Mouse (Mus musculus) brain, adult 2 months (tissue): ENCODE measurements at regions not wholly inside any gene's neighbourhood (a gene's known extent, or its start where the extent isn't known, plus 50 kb on each side); places are given as distances from the start of the nearest gene placed in this dataset.

Experiments used
- DNase-seq: peaks from one replicate; pipeline ENCODE4 v3.0.0; 2011; ENCODE audit warnings: low read depth, low spot score

- no peak for DNase-seq
Observed at GRCm38 (mm10) chr1:193951936-193952335, 581.8 kb upstream of the Camk1g start.

DNA sequence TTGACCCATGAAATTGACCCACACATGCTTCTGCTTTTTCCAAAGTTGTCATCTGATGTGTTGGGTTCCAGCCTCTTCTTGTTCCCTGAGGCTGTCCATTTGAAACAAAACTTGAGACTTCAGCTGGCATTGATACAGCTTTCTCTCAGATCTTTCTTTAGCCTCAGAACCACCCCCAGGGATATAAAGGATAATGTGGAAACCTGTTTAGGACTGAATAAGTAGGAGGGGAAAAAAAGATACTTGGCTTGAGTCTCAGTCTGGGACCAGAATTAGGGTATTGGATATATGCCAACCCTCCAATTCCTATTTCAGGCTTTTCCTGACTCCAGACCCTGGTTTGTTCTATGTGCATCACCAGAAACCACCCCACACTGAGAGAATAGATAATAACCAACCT, 579.7 kb upstream of the Camk1g start:
- peak; percentile 57 for DNase-seq

- DNase-seq: no peak
Observed at GRCm38 (mm10) chr1:193946953-193947586, 577.0 kb upstream of the Camk1g start.

GRCm38 (mm10) chr1:193935969-193936368, 565.9 kb upstream of the Camk1g start:
- peak; percentile 45 for DNase-seq

DNA sequence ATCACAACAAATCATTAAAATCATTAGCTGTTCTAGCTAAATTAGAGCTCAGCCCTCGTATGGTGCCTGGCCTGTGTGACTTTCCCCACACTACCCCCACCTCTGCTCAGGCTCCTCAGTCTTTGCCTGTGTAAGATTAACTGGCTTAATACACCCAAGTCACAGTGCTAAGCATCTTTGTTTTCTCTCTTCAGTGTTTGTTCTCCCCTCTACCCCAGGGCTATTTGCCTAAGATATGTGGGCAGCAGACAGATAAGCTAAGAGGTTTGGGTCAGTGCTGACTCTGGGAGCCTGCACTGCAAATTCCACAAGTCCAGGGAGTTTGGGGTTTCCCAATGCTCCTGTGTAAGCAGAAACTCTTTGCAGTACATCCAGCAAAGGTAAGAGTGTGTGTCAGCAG, 564.2 kb upstream of the Camk1g start:
- DNase-seq: no peak

- peak; percentile 68 for DNase-seq
Observed at GRCm38 (mm10) chr1:193931131-193931729, 561.1 kb upstream of the Camk1g start.

DNA sequence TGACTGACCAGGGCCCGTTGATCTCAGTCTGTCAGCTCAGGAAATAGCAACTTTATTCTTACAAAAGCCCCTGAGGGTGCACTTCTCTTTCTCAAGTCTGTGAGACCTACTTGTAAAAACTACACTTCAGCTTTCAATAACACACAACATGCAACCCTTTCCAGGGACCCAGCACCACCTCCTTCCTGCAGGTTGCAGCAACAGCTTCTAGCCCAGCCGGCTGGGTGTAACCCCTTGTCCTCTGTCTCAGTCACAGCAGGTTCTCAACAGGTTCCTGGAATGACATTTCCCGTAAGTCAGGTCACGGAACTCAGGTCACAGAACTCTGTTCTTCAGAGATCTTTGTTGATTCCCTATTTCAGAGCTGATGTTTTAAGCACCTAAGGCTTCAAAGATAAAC, 558.5 kb upstream of the Camk1g start:
- DNase-seq: no peak

GRCm38 (mm10) chr1:193922756-193923155, 552.7 kb upstream of the Camk1g start:
- no peak for DNase-seq

- no peak for DNase-seq
Observed at GRCm38 (mm10) chr1:193919243-193919642, 549.1 kb upstream of the Camk1g start.

DNA sequence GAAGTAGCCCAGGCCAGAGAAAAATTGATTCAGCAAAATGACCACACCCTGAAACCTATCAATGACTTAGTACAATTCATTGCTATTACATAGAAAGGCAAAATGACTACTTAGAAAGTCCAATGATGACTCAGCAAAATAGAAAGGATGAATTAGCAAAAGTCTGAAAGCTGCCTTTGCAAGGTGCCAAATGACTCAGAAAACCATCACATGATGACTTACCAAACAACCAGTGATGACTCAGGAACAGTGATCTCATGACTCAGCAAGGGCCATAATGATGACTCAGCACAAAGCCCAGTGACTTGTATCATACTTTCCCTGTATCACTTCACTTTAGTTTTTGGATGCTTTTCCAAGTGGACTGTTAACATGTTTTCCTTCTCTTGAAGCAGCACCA, 535.6 kb upstream of the Camk1g start:
- peak; percentile 42 for DNase-seq

- no peak for DNase-seq
Observed at GRCm38 (mm10) chr1:193894072-193894471, 524.0 kb upstream of the Camk1g start.

DNA sequence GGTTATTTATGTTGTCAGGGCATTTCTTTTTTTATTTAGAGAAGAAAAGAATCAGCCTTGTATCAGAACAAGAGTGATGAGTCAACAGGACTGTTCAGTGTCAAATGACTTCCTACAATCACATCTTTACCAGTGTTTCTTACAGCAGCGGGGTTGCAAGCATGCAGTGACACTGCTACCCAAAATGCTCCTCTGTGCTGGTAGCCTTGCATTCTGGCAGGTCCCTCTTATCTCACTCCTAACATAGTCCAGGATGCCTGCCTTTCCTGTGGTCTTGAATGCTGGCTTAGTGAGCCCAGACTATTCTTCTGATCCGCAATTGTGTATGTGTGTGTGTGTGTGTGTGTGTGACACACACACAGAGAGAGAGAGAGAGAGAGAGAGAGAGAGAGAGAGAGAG, 506.4 kb upstream of the Camk1g start:
- no peak for DNase-seq

- DNase-seq: peak; percentile 28
Observed at GRCm38 (mm10) chr1:193876121-193876520, 506.0 kb upstream of the Camk1g start.

DNA sequence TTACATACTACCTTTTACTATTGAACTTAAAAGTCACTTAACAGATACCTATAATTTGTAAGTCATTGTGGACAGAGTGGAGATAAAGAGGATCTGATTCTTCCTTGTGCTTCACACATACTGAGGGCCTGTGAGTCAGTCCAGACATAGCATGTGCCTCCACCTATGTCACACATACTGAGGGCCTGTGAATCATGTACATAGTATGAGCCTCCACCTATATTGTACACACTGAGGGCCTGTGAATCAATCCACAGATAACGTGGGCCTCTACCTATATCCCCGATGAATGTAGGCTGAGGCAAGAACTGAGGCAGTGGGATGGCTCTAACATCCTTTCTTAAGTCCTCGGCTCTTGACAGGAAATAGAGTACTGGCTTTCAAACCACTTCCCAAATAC, 505.2 kb upstream of the Camk1g start:
- DNase-seq: no peak

DNA sequence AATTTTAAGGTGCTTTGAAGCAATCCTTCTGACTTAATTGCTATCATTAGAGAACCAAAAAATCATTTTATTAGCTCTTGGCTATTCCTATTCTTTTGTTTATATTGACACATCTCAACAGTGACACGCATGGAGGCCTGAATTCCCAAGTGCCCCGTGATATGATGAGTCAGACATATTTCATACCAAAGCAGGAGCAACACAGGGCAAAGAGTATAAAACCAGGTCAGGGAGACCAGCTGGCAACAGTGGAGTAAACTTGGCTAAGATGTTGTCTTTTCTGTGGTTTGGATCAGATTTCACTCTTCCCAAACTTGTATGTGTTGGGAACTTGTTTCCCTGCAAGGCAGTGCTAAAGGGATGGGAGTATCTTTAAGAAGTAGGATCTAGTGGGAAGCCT, 500.6 kb upstream of the Camk1g start:
- DNase-seq: no peak

DNA sequence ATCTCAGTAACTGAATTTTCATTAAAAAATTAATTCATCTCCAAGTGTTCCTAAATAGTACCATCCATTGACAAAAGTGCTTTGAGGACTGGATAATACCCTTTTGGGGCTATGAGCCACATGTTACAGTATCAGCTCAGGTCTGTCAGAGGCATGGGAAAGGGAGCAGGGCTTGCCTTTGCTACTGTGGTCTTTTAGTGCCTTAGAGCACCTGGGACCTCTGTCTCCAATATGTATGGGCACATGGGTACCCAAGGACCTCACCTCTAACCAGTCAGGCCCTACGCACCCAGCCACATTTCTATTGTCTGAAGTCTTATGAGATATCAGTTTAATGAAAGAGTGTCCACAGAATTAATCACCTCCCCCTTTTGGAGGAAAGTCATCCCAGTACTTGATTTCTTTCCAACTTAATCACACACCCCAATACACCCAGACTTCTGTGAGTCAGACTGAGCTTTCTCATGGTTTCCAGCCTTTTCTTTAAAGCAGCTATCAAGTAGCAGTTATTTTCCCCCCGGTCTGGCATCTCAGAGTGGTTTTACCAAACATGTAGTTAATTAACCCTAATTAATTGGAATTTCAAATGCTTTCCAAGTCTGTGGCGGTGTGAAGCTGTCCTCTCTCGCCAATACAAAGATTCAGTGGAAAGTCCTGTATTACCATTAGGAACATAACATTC, 498.7 kb upstream of the Camk1g start:
- DNase-seq: no peak

DNA sequence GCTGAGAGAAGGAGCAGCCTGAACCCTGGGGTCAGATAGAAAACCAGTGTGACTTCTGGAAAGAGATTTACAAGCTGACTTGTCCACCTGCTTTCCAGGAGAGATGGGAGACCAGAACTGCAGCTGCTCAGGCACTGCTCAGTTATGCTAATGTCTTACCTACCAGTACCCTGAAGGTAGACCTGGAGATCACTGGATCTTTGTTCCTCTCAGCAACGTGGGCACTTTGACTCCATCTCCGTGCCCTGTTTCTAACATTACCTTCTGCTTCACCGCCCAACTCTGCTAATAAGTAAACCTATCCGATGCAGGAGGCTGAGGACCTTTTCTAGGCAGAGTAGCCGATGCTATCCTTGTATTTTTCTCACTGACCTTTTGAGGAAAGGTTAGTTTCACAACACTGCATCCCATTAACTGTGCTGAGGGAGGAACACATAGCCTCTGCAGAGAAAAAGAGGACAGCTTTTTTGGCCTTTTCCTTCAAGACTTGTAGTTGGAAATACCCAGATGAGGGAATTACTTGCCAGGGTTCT, 490.7 kb upstream of the Camk1g start:
- DNase-seq: no peak

- DNase-seq: no peak
Observed at GRCm38 (mm10) chr1:193860354-193860753, 490.3 kb upstream of the Camk1g start.

GRCm38 (mm10) chr1:193859257-193860125, 489.4 kb upstream of the Camk1g start:
- DNase-seq: no peak

DNA sequence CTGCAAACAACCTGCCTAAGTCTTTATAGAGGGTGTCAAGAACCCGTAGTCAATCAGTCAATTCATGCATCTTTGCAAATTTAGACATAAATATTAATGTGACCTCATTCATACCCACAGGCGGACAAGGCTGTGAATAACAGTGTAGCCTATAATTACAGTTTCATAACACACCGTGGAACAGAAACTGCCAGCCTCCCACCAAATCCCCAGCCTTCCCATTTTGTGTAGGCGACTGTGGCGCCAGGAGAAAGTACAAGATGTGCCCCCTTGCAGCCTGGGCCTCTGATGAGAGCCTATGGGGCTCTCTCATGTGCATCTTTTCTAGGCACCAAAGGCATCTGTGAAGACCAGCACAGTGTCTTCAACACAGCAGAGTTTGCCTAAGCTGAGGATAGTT, 477.8 kb upstream of the Camk1g start:
- DNase-seq: peak; percentile 78

- no peak for DNase-seq
Observed at GRCm38 (mm10) chr1:193844868-193845267, 474.8 kb upstream of the Camk1g start.

DNA sequence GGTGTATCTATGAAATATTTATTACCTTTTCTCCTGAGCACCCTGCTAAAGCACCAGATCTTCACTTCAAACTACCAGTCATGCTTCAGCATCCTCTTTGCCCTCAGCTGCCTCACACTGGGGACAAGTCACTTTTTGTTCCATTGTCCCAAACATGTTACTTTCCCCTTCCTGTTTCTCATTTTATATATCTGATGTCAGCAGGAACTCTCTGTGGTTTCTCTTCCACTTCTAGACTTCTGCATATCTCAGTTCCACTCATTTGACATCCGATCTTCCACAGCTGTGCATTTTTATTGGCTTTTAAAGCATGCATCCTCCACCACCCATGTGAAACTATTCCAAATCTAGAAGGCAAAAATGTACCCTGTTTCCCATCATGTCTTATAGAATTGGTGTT, 474.4 kb upstream of the Camk1g start:
- DNase-seq: no peak
